Mouse (Mus musculus) thymus, adult 2 months (tissue): ENCODE measurements around the gene Erg.

Experiments used
- CTCF ChIP-seq: fragments of 200-500 bp; IDR thresholded peaks from 2 replicates; pipeline ENCODE4 v1.5.1; 2012; ENCODE audit warnings: mild to moderate bottlenecking, control low read depth, low read length, moderate library complexity, borderline replicate concordance; ENCODE audit not compliant: control insufficient read depth, poor library complexity, insufficient read depth; ENCODE audit errors: extremely low read depth
- POLR2A ChIP-seq: fragments of 200-500 bp; IDR thresholded peaks from 2 replicates; pipeline ENCODE4 v1.6.1; 2012; ENCODE audit warnings: mild to moderate bottlenecking, low read length, control low read depth, moderate library complexity; ENCODE audit not compliant: control insufficient read depth, poor library complexity, insufficient read depth; ENCODE audit errors: extremely low read depth

GRCm38 (mm10) chr16:95447896-95448295 lies 138.5 kb downstream of the Erg start:
- TF ChIP-seq CTCF (no peak), POLR2A (no peak)
